Mouse (Mus musculus) hindbrain, embryonic 14.5 days (tissue): ENCODE results near the gene Lama5. TPM values are rescaled to one million over a fixed set of nuclear protein-coding genes. Genes with fewer than 3 reads are reported as not detected.

Source experiments
- ATAC-seq: fragments of 200-750 bp; cut with Nextera tagmentation; 2 replicates; pipeline ENCODE4 v1.8.0; 2017; ENCODE audit warnings: moderate number of reproducible peaks, mild to moderate bottlenecking, moderate TSS enrichment, moderate library complexity; ENCODE audit not compliant: low FRiP score
- DNase-seq: peaks from one replicate; pipeline ENCODE4 v3.0.0-alpha.2; 2015; ENCODE audit warnings: low spot score
- H3K27ac ChIP-seq: fragments of 300-500 bp; sonication (generic); 2 replicates; pipeline ENCODE4 v1.5.1; 2014; ENCODE audit warnings: mild to moderate bottlenecking, moderate library complexity
- H3K27me3 ChIP-seq: fragments of 300-500 bp; sonication (generic); 2 replicates; pipeline ENCODE4 v1.6.1; 2014; ENCODE audit warnings: mild to moderate bottlenecking, low read length, mixed read lengths; ENCODE audit not compliant: control insufficient read depth, insufficient read depth
- H3K36me3 ChIP-seq: fragments of 300-500 bp; sonication (generic); replicated peaks from 2 replicates; pipeline ENCODE4 v1.6.1; 2014; ENCODE audit not compliant: control insufficient read depth, insufficient read depth
- H3K4me1 ChIP-seq: fragments of 300-500 bp; sonication (generic); replicated peaks from 2 replicates; pipeline ENCODE4 v1.6.1; 2014; ENCODE audit warnings: antibody characterized with exemption, low read length, mixed read lengths; ENCODE audit not compliant: control insufficient read depth, insufficient read depth
- H3K4me2 ChIP-seq: fragments of 300-500 bp; sonication (generic); replicated peaks from 2 replicates; pipeline ENCODE4 v1.6.1; 2014; ENCODE audit warnings: mild to moderate bottlenecking, moderate library complexity
- H3K4me3 ChIP-seq: fragments of 300-500 bp; sonication (generic); replicated peaks from 2 replicates; pipeline ENCODE4 v1.5.1; 2014; ENCODE audit warnings: mild to moderate bottlenecking, low read length
- H3K9ac ChIP-seq: fragments of 300-500 bp; sonication (generic); 2 replicates; pipeline ENCODE4 v1.6.1; 2014
- H3K9me3 ChIP-seq: fragments of 300-500 bp; sonication (generic); 2 replicates; pipeline ENCODE4 v1.6.1; 2016; ENCODE audit warnings: low read length; ENCODE audit not compliant: control insufficient read depth
- WGBS: fragments of 180-500 bp; shearing (Covaris S2); extraction: QIAGEN DNeasy Blood & Tissue Kit; methylation state at CpG from one replicate; pipeline ENCODE4 v1.1.7; 2014; 5-methylcytosine and 5-hydroxymethylcytosine counted together
- polyA plus RNA-seq: library from polyadenylated mRNA; unstranded; fragments of >200 nt; fragmentation: Nextera tagmentation; extraction: Ambion mirVana; gene quantifications from 2 replicates; pipeline ENCODE4 v1.2.1, GENCODE M21; 2014

The Lama5 gene
- polyA plus RNA-seq, 1 experiment from 2014 or later, result 2.9 TPM

DNA sequence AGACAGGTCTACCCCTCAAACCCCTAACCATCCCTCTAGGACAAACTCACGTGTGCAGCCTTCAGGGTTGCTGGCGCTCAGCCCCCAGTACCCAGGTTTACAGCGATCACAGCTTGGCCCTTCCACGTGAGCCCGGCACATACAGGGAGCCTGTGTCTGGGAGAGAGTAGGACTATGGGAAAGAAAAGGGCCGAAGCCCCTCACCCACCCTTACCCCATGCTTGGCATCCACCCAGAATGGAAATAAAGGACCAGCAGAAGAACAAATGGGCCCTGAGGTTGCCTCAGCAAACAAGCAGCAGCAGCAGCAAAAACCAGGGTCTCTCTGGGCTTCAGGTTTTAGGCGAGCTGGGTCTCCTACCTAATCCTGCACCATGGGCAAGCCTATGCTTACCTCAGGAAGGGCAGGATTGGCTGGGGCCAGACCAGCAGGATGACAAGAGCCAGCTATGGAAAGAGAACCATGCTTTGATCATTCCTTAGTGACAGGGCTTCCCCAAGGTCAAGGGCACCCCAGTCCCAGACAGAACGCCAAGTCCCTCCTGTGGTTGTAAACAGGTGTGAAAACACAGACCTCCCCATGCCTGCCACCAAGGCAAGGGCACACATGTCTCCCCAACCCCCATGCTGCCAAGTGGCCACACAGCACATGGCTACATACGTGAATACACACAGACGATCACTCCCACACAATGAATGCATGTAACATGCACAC is 28.2 kb downstream of the Lama5 start:
- Histone ChIP-seq H3K4me3 (no peak overlapping the region), H3K27ac (no peak overlapping the region), H3K9me3 (no peaks in the 10 kb centered on the region), H3K9ac (no peak overlapping the region), H3K36me3 (no peaks in the 10 kb centered on the region), H3K4me1 (peaks cover 4% of the 10 kb centered on the region; the same call in 1 of the 2 replicates), H3K27me3 (no peaks in the 10 kb centered on the region), H3K4me2 (no peak overlapping the region)
- DNase-seq (peak; percentile 33), ATAC-seq (no peak)
- WGBS, result 75% methylated on average over 10 of the region's 10 CpGs

DNA sequence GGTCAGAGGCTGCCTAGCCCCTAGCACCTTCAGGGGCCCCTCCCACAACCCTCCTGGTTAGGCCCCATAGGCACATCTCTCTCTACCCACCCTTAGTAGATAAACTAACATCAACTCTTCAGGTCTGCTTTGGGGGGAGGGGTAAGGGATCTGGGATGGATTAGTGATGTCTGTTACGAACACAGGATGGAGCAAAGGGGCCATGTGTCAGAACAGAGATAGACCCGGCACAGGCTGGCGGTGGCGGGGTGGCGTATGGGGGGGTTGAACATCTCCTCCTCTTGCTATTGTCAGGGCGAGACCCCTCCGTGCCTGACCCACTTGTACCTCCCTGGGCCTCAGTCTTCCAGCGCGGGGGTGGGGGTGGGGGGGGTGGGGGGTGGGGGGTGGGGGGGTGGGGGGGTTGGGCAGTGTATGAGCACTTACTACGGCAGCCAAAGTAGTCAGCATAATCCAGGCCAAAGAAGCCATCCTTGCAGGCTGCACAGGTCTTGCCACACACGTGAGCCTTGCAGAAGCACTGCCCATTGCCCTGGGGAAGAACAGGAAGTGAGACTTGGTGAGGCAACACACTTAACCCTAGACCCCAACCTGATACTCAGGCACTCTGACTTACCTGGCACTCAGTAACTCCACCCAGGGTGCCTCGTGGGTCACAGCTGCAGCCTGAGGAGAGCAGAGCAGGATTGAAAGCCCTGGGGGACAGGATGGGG is 28.9 kb downstream of the Lama5 start:
- no peak overlapping the region for H3K4me2 ChIP-seq
- 77% methylated on average over 10 of the region's 12 CpGs for WGBS
- ATAC-seq (no peak), DNase-seq (no peak)
- peaks cover 4% of the 10 kb centered on the region; the same call in 1 of the 2 replicates for H3K4me1 ChIP-seq
- H3K27ac ChIP-seq, result no peak overlapping the region
- no peaks in the 10 kb centered on the region for H3K27me3 ChIP-seq
- no peak overlapping the region for H3K4me3 ChIP-seq
- H3K36me3 ChIP-seq, result no peaks in the 10 kb centered on the region
- H3K9me3 ChIP-seq, result no peaks in the 10 kb centered on the region
- no peak overlapping the region for H3K9ac ChIP-seq

DNA sequence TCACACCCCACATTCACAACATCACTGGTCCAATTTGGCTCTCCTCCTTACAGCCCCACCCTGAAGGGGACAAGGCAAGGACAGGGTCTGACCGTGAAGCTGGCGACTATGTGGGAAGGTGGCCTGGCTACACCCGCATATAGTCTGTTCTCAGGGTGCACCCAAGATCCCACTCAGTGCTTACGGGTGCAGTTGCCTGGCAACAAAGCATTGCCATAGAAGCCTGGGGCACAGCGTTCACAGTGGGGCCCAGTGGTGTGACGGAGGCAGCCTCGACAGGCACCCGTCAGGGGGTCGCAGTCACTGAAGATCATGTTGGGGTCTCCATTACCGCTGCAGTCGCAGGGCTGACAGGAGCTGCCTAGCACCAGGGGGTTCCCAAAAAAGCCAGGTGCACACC is 38.3 kb downstream of the Lama5 start:
- H3K36me3 ChIP-seq, result no peaks in the 10 kb centered on the region
- no peak overlapping the region for H3K27ac ChIP-seq
- 75% methylated on average over 11 of the region's 11 CpGs for WGBS
- H3K27me3 ChIP-seq, result no peaks in the 10 kb centered on the region
- no peaks in the 10 kb centered on the region for H3K4me1 ChIP-seq
- H3K9me3 ChIP-seq, result no peaks in the 10 kb centered on the region
- no peak overlapping the region for H3K9ac ChIP-seq
- ATAC-seq (no peak), DNase-seq (no peak)
- no peak overlapping the region for H3K4me2 ChIP-seq
- no peak overlapping the region for H3K4me3 ChIP-seq

DNA sequence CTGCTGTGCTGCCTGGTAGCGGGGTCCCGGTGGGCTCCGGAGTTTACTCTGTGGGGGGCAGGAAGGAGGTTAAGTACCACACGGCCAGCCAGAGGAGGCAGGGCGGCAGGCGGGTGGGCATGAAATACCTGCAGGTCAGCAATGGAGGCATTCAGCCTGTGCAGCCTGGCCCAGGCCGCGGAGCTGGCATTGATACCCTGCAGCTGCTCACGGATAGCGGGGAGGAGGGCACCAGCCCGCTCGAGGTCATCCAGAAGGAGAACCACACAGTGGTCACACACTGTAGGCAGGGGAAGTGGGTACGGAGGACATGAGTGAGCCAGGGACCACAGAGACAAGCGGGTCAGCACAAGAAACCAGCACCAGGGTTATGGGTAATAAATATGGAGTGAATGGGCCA is 40.0 kb downstream of the Lama5 start:
- no peaks in the 10 kb centered on the region for H3K27me3 ChIP-seq
- H3K4me1 ChIP-seq, result no peaks in the 10 kb centered on the region
- H3K9me3 ChIP-seq, result no peaks in the 10 kb centered on the region
- no peak overlapping the region for H3K4me2 ChIP-seq
- WGBS, result 92% methylated on average over 14 of the region's 14 CpGs
- no peak overlapping the region for H3K9ac ChIP-seq
- DNase-seq (no peak), ATAC-seq (no peak)
- no peaks in the 10 kb centered on the region for H3K36me3 ChIP-seq
- no peak overlapping the region for H3K27ac ChIP-seq
- H3K4me3 ChIP-seq, result no peak overlapping the region

DNA sequence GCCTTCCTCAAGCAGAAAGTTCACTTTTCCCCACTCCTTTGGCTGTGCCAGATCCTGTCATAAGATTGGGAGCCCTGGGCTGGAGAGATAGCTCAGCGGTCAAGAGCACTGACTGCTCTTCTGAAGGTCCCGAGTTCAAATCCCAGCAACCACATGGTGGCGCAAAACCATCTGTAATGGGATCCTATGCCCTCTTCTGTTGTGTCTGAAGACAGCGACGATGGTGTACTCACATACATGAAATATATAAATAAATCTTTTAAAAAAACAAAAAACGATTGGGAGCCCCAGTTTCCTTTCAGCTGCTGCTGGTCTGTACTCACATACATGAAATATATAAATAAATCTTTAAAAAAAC is 40.9 kb downstream of the Lama5 start:
- H3K4me2 ChIP-seq, result no peak overlapping the region
- H3K36me3 ChIP-seq, result no peaks in the 10 kb centered on the region
- H3K27me3 ChIP-seq, result no peaks in the 10 kb centered on the region
- H3K9me3 ChIP-seq, result no peaks in the 10 kb centered on the region
- 91% methylated on average over 6 of the region's 6 CpGs for WGBS
- ATAC-seq (no peak), DNase-seq (no peak)
- H3K4me1 ChIP-seq, result no peaks in the 10 kb centered on the region
- H3K4me3 ChIP-seq, result no peak overlapping the region
- no peak overlapping the region for H3K9ac ChIP-seq
- no peak overlapping the region for H3K27ac ChIP-seq

DNA sequence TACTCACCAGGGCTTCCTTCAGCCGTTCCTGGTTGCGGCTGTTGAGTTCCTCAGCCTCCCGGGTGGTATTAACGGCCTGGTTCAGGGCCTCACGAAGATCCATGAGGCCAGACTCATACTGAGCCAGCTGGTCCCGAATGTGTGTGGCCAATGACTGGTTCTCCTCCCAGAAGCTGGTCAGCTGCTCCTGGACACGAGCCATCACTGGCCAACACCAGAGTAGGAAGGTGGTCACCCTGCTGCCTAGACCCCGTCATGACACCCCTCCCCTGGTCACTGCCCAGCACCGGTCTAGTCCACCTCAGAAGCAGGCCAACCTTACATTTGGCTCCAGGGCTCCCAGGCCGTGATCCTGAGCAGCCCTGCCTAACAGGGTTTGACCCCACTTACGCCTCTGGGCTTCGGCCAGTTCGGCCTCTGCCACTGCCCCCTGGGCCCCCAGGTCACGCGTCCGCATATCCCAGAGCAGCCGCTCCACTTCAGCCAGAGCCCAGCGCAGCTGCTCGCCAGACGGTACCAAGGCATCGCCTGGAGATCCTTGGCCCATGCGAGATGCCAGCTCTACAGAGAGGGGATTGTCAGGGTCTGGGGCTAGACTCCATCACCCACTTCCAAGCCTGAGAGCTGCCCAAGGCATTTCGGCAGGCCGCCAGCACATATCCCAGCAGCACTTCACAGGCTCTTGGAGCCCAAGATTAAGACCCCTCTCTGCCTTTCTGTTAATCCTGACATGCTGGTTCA is 41.5 kb downstream of the Lama5 start:
- H3K27ac ChIP-seq, result no peak overlapping the region
- no peak for ATAC-seq
- H3K36me3 ChIP-seq, result no peaks in the 10 kb centered on the region
- H3K9me3 ChIP-seq, result no peaks in the 10 kb centered on the region
- H3K4me2 ChIP-seq, result no peak overlapping the region
- 84% methylated on average over 24 of the region's 24 CpGs for WGBS
- H3K4me1 ChIP-seq, result no peaks in the 10 kb centered on the region
- H3K9ac ChIP-seq, result no peak overlapping the region
- H3K4me3 ChIP-seq, result no peak overlapping the region
- no peak for DNase-seq
- no peaks in the 10 kb centered on the region for H3K27me3 ChIP-seq

DNA sequence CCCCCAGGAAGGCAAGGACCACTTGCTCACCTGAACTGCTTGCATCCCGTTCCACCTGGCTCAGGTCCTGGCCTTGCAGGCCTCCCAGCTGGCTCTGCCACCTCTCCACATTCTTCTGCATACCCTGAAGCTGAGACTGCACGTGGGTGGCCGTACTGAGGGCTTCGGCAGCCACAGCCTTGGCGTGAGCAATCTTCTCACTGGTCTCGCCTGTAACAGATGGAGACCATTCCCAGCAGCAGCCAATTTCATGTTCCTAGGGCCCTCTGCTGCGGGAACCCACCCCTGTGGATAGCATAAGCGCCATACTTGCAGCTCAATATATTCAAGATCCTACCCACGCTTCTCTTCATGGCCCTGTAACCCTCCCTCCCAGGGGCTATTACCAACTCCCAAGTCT is 44.1 kb downstream of the Lama5 start:
- ATAC-seq, result no peak
- 89% methylated on average over 9 of the region's 9 CpGs for WGBS

DNA sequence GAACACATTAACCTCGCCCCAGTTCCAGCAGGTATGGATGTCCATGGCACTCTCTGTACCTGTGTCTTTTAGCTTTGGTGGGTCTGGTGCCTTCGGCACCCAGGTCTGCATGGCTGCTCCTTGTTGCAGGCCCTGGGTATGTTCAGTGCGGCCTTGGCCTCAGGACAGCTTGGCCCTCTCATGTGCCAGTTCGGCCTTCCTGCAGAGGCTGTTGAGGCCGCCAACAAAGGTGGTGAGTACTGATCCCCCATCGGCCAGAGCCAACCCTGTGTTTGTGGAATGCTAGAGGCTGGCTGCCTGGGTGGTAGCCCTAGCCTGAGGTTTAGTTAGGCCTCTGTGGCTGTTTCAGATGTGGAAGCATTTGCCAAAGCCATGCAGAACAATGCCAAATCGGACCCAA is 49.9 kb downstream of the Lama5 start:
- no peaks in the 10 kb centered on the region for H3K9me3 ChIP-seq
- H3K9ac ChIP-seq, result no peak overlapping the region
- WGBS, result 89% methylated on average over 7 of the region's 7 CpGs
- H3K27ac ChIP-seq, result no peak overlapping the region
- no peak overlapping the region for H3K4me3 ChIP-seq
- peaks cover 60% of the 10 kb centered on the region for H3K36me3 ChIP-seq
- peaks cover 12% of the 10 kb centered on the region for H3K4me1 ChIP-seq
- H3K4me2 ChIP-seq, result no peak overlapping the region
- H3K27me3 ChIP-seq, result no peaks in the 10 kb centered on the region
- no peak for DNase-seq
- ATAC-seq, result no peak

More for the DNA sequence above, 44.1 kb downstream of the Lama5 start:
- Histone ChIP-seq H3K4me3 (no peak overlapping the region), H3K36me3 (peaks cover 24% of the 10 kb centered on the region), H3K9ac (no peak overlapping the region), H3K27me3 (no peaks in the 10 kb centered on the region), H3K27ac (no peak overlapping the region), H3K9me3 (no peaks in the 10 kb centered on the region), H3K4me1 (no peaks in the 10 kb centered on the region), H3K4me2 (no peak overlapping the region)
- DNase-seq, result no peak

DNA sequence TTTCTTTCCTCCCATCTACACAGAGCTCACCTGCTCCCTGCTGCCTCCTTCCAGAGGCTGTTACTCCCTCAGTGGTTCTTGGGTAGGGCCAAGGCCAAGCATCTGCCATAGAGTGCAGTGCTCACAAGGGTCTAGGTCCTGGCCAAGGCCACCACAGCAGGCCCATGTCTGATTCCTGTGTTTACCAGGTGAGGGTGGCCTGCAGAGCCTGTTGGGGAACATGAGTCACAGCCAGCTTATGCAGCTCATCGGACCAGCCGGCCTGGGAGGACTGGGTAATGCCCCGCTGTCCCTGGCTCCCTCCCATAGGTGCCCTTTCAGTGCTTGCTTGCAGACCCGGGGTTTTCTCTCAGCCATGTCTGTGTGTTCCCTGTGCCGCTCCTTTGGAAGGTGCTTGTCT is 51.5 kb downstream of the Lama5 start:
- H3K9ac ChIP-seq, result no peak overlapping the region
- no peak overlapping the region for H3K27ac ChIP-seq
- H3K4me1 ChIP-seq, result peaks cover 12% of the 10 kb centered on the region
- peaks cover 60% of the 10 kb centered on the region for H3K36me3 ChIP-seq
- 97% methylated on average over 5 of the region's 5 CpGs for WGBS
- H3K27me3 ChIP-seq, result no peaks in the 10 kb centered on the region
- no peak overlapping the region for H3K4me2 ChIP-seq
- no peaks in the 10 kb centered on the region for H3K9me3 ChIP-seq
- ATAC-seq (no peak), DNase-seq (no peak)
- H3K4me3 ChIP-seq, result no peak overlapping the region
